Mouse (Mus musculus) left cerebral cortex, postnatal 10 days (tissue): ENCODE measurements around the gene Gnb1l. TPM values are rescaled to one million over a fixed set of nuclear protein-coding genes. Genes with fewer than 3 reads are reported as not detected.

Experiments used
- DNase-seq, 2 experiments: peaks; one replicate each; pipeline ENCODE4 v3.0.0; 2021 to 2022; ENCODE audit warnings: low spot score in 2 of 2, mixed read lengths in 1 of 2; ENCODE audit errors: extremely low spot score in 1 of 2
- intact Hi-C: fragments of 180-260 bp; cut with DNase I; formaldehyde crosslinking; loops from one replicate; pipeline ENCODE4 v1.15.1; 2025
- total RNA-seq, 2 experiments: library from RNA; stranded (reverse); gene quantifications; 2 replicates each; pipeline ENCODE4 v1.2.3; 2021

The Gnb1l gene
- total RNA-seq, 2 experiments from 2014 or later: 7.6 to 8.4 TPM

- intact Hi-C loops: no loop called here
- DNase-seq: no peak
These were observed 105.8 kb downstream of the Gnb1l start for GRCm38 (mm10) chr16:18604267-18604701.

DNA sequence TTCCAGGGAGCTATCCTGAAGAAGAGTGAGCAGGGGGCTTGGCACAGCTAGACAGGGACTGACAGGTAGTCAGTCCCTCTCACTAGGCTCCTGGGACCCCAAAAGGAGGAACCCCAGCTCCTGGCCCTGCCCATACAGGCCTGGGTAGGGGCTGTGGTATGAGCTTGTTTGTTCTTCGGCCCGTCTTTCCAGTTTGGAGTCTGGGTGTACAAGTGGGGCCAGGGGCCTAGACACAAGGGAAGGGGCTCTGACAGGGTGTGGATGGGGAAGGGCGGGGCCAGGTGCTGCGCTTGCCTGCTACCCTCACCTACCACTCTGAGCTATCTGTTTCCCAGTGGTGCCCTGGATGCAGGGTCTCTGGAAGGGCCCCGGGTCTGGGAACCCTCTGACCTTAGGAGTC, 107.2 kb downstream of the Gnb1l start:
- intact Hi-C loops: no loop called here
- no peak for DNase-seq

DNA sequence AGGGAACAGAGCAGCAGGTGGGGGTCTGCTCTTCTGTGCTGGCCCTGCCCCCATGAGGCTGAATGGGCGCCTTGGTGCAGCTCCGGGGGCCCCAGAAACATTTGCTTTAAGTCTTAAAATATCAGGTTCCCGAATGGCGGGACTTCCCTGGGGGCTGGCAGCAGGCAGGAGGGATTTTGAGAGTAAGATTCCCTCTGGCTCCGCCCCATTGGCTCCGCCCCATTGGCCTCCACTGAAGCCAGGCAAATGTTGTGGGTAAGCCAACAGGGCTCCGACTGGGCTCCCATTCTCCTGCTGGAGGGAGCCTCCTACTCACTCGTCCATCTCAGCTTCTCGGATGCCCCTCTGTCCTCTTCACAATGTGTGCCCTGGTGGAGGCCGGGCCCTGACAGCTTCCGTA, 109.7 kb downstream of the Gnb1l start:
- intact Hi-C loops: no loop called here
- DNase-seq: no peak

GRCm38 (mm10) chr16:18609099-18609498, 110.6 kb downstream of the Gnb1l start:
- intact Hi-C loops: no loop called here
- DNase-seq: no peak

- no peak for DNase-seq
- intact Hi-C loops: no loop called here
These were observed 113.2 kb downstream of the Gnb1l start for GRCm38 (mm10) chr16:18611752-18612151.

GRCm38 (mm10) chr16:18613301-18613700, 114.8 kb downstream of the Gnb1l start:
- DNase-seq: no peak
- intact Hi-C loops: no loop called here

Other genes with a start within 250 kb of the Gnb1l start
- gene Ranbp1, start 250.0 kb upstream of the Gnb1l start, total RNA-seq: 100 to 1,000 TPM; 116 to 122 TPM
- gene Gm49776, start 240.4 kb upstream of the Gnb1l start, total RNA-seq: not detected
- 10 to 100 TPM; 41.8 to 44.2 TPM for gene Dgcr8, start 209.5 kb upstream of the Gnb1l start, total RNA-seq
- 100 to 1,000 TPM; 105 to 125 TPM for gene Tango2, start 150.6 kb upstream of the Gnb1l start, total RNA-seq
- gene Arvcf, start 150.5 kb upstream of the Gnb1l start, total RNA-seq: 10 to 100 TPM; 43.0 to 46.4 TPM
- gene Txnrd2, start 72.3 kb upstream of the Gnb1l start, total RNA-seq: 10 to 100 TPM; 24.1 to 27.4 TPM
- gene Comt, start 71.9 kb upstream of the Gnb1l start, total RNA-seq: 10 to 100 TPM; 65.2 to 66.3 TPM
- 1 to 10 TPM; 6.2 to 8.7 TPM for gene Rtl10, start 188 bp downstream of the Gnb1l start, total RNA-seq
- gene Tbx1, start 92.0 kb downstream of the Gnb1l start, total RNA-seq: 1 to 10 TPM; 1.5 to 1.7 TPM
- 1 to 10 TPM; 3.5 to 4.9 TPM for gene Gp1bb, start 123.7 kb downstream of the Gnb1l start, total RNA-seq
- 100 to 1,000 TPM; 130 to 132 TPM for gene Gm49601, start 127.7 kb downstream of the Gnb1l start, total RNA-seq
- 100 to 1,000 TPM; 703 to 707 TPM for gene Sept5, start 131.2 kb downstream of the Gnb1l start, total RNA-seq